Mouse (Mus musculus): ENCODE results near the gene AC134908.4. TPM values are rescaled to one million over a fixed set of nuclear protein-coding genes. Genes with fewer than 3 reads are reported as not detected.

Gene AC134908.4
- polyA plus RNA-seq, 1 experiment from 2014 or later = not detected

- Histone ChIP-seq H3K27me3 (ENCODE audit: insufficient read depth, low read length) (no peaks in the 10 kb centered on the region), H3K4me2 (ENCODE audit: low read depth, low read length) (peak within 1 kb of the TSS; percentile 86), H3K36me3 (replicated peaks; ENCODE audit: insufficient read depth, low read length) (peaks cover 17% of the 10 kb centered on the region; the same call in 1 of the 2 replicates), H3K27ac (ENCODE audit: low read depth) (peak within 1 kb of the TSS; percentile 55; the same call in 1 of the 2 replicates), H3K9ac (replicated peaks) (peak within 1 kb of the TSS; percentile 95), H3K4me3 (ENCODE audit: low read depth, low read length) (peak within 1 kb of the TSS; percentile 84), H3K9me3 (ENCODE audit: low read length) (no peaks in the 10 kb centered on the region), H3K4me1 (ENCODE audit: insufficient read depth) (peaks cover 7% of the 10 kb centered on the region; the same call in 1 of the 2 replicates)
- ATAC-seq = peak; percentile 97
- peak; percentile 98 for DNase-seq
- under 1% methylated on average over 37 of the region's 37 CpGs for WGBS (ENCODE audit: insufficient replicate concordance)
- no peak for TF ChIP-seq EP300 (IDR thresholded peaks at IDR 0.05; ENCODE audit: low read depth)
- peak; percentile 100 for TF ChIP-seq CTCF (IDR thresholded peaks at IDR 0.05; ENCODE audit: low read depth)
Observed at GRCm38 (mm10) chr17:25773549-25774120, 21.8 kb downstream of the AC134908.4 start, which contains the start of gene Narfl. TSS of gene Narfl (plus strand) at chr17:25773776.

GRCm38 (mm10) chr17:25769331-25769730 lies 26.1 kb downstream of the AC134908.4 start:
- TF ChIP-seq EP300 (IDR thresholded peaks at IDR 0.05; ENCODE audit: low read depth) = no peak
- TF ChIP-seq CTCF (IDR thresholded peaks at IDR 0.05; ENCODE audit: low read depth) = no peak
- Histone ChIP-seq H3K36me3 (replicated peaks; ENCODE audit: insufficient read depth, low read length) (no peaks in the 10 kb centered on the region), H3K4me3 (ENCODE audit: low read depth, low read length) (no peak overlapping the region), H3K9ac (replicated peaks) (no peak overlapping the region), H3K27me3 (ENCODE audit: insufficient read depth, low read length) (no peaks in the 10 kb centered on the region), H3K4me1 (ENCODE audit: insufficient read depth) (peaks cover 4% of the 10 kb centered on the region; the same call in 1 of the 2 replicates), H3K9me3 (ENCODE audit: low read length) (no peaks in the 10 kb centered on the region), H3K4me2 (ENCODE audit: low read depth, low read length) (no peak overlapping the region), H3K27ac (ENCODE audit: low read depth) (no peak overlapping the region)
- WGBS (ENCODE audit: insufficient replicate concordance) = 49% methylated on average over 9 of the region's 9 CpGs
- ATAC-seq (no peak), DNase-seq (no peak)

- no peak for DNase-seq
- Histone ChIP-seq H3K9ac (replicated peaks) (no peak overlapping the region), H3K4me1 (ENCODE audit: insufficient read depth) (no peaks in the 10 kb centered on the region), H3K4me3 (ENCODE audit: low read depth, low read length) (no peak overlapping the region), H3K27ac (ENCODE audit: low read depth) (no peak overlapping the region), H3K9me3 (ENCODE audit: low read length) (no peaks in the 10 kb centered on the region), H3K27me3 (ENCODE audit: insufficient read depth, low read length) (no peaks in the 10 kb centered on the region), H3K36me3 (replicated peaks; ENCODE audit: insufficient read depth, low read length) (no peaks in the 10 kb centered on the region), H3K4me2 (ENCODE audit: low read depth, low read length) (no peak overlapping the region)
- WGBS (ENCODE audit: insufficient replicate concordance) = 73% methylated on average over 5 of the region's 5 CpGs
- ATAC-seq = no peak
- TF ChIP-seq CTCF (IDR thresholded peaks at IDR 0.05; ENCODE audit: low read depth) (no peak), EP300 (IDR thresholded peaks at IDR 0.05; ENCODE audit: low read depth) (no peak)
Observed at GRCm38 (mm10) chr17:25765886-25766285, 29.6 kb downstream of the AC134908.4 start.

DNA sequence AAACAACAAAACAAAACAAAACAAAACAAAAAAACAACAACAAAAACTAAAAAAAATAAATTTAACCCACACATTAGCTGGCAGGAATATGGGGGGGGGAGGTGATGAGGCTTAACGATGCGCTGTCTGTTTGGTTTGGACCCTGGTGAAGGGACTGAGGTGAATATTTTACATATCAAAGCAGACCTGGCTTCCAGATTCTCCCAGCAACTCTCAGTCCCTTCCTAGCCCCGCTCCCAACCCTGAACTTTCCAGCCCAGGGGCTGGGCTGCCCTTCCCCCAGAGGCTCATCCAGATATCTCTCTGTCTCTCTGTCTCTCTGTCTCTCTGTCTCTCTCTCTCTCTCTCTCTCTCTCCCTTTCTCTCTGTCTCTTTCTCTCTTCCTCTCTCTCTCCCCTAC lies 32.9 kb downstream of the AC134908.4 start:
- H3K4me2 ChIP-seq (ENCODE audit: low read depth, low read length) = no peak overlapping the region
- no peaks in the 10 kb centered on the region for H3K36me3 ChIP-seq (replicated peaks; ENCODE audit: insufficient read depth, low read length)
- no peak overlapping the region for H3K27ac ChIP-seq (ENCODE audit: low read depth)
- DNase-seq (no peak), ATAC-seq (no peak)
- TF ChIP-seq CTCF (IDR thresholded peaks at IDR 0.05; ENCODE audit: low read depth) (no peak), EP300 (IDR thresholded peaks at IDR 0.05; ENCODE audit: low read depth) (no peak)
- no peaks in the 10 kb centered on the region for H3K27me3 ChIP-seq (ENCODE audit: insufficient read depth, low read length)
- no peak overlapping the region for H3K4me3 ChIP-seq (ENCODE audit: low read depth, low read length)
- no peaks in the 10 kb centered on the region for H3K9me3 ChIP-seq (ENCODE audit: low read length)
- no peak overlapping the region for H3K9ac ChIP-seq (replicated peaks)
- H3K4me1 ChIP-seq (ENCODE audit: insufficient read depth) = no peaks in the 10 kb centered on the region
- 28% methylated on average over 3 of the region's 3 CpGs for WGBS (ENCODE audit: insufficient replicate concordance)

DNA sequence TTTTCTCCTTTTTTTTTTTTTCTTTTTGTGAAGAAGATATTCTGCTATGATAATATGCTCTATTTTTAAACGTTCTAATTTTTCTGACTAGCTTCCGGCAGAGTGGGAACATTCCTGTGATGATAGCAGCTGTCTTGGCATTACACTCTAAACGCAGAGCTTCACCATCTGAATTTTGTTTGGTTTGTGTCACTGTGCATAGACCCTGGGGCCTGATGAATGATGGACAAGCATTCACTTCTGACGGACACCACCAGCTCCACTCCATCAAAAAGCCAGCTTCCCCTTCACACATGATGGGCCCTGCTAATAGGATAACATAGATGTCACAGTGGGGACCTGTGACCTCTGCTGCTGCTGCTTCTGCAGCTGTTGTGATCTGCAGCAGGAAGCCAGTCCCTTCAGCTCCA lies 33.9 kb downstream of the AC134908.4 start:
- no peak overlapping the region for H3K4me3 ChIP-seq (ENCODE audit: low read depth, low read length)
- H3K9ac ChIP-seq (replicated peaks) = no peak overlapping the region
- no peak for TF ChIP-seq EP300 (IDR thresholded peaks at IDR 0.05; ENCODE audit: low read depth)
- TF ChIP-seq CTCF (IDR thresholded peaks at IDR 0.05; ENCODE audit: low read depth) = no peak
- no peaks in the 10 kb centered on the region for H3K9me3 ChIP-seq (ENCODE audit: low read length)
- H3K27ac ChIP-seq (ENCODE audit: low read depth) = no peak overlapping the region
- peak; percentile 7 for DNase-seq
- no peaks in the 10 kb centered on the region for H3K4me1 ChIP-seq (ENCODE audit: insufficient read depth)
- 51% methylated on average over 4 of the region's 4 CpGs for WGBS (ENCODE audit: insufficient replicate concordance)
- 0 out of 2 replicates have a peak, but pooled peaks cover 3% of the 10 kb centered on the region for H3K27me3 ChIP-seq (ENCODE audit: insufficient read depth, low read length)
- no peak overlapping the region for H3K4me2 ChIP-seq (ENCODE audit: low read depth, low read length)
- no peak for ATAC-seq
- no peaks in the 10 kb centered on the region for H3K36me3 ChIP-seq (replicated peaks; ENCODE audit: insufficient read depth, low read length)

- Histone ChIP-seq H3K4me2 (ENCODE audit: low read depth, low read length) (no peak overlapping the region), H3K9ac (replicated peaks) (no peak overlapping the region), H3K9me3 (ENCODE audit: low read length) (no peaks in the 10 kb centered on the region), H3K27me3 (ENCODE audit: insufficient read depth, low read length) (0 out of 2 replicates have a peak, but pooled peaks cover 3% of the 10 kb centered on the region), H3K27ac (ENCODE audit: low read depth) (no peak overlapping the region), H3K4me3 (ENCODE audit: low read depth, low read length) (no peak overlapping the region), H3K36me3 (replicated peaks; ENCODE audit: insufficient read depth, low read length) (no peaks in the 10 kb centered on the region), H3K4me1 (ENCODE audit: insufficient read depth) (no peaks in the 10 kb centered on the region)
- DNase-seq (no peak), ATAC-seq (no peak)
- whole genome bisulfite sequencing (ENCODE audit: insufficient replicate concordance) = 61% methylated on average over 8 of the region's 8 CpGs
- TF ChIP-seq EP300 (IDR thresholded peaks at IDR 0.05; ENCODE audit: low read depth) = no peak
- TF ChIP-seq CTCF (IDR thresholded peaks at IDR 0.05; ENCODE audit: low read depth) = no peak
Observed at GRCm38 (mm10) chr17:25760148-25760547, 35.3 kb downstream of the AC134908.4 start.

Measured in liver, postnatal 0 days (tissue).